Mouse (Mus musculus) neural tube, embryonic 12.5 days (tissue): ENCODE data around the gene Ano2. TPM values are rescaled to one million over a fixed set of nuclear protein-coding genes. Genes with fewer than 3 reads are reported as not detected.

ENCODE experiments used
- ATAC-seq: fragments of 200-750 bp; cut with Nextera tagmentation; 2 replicates; pipeline ENCODE4 v1.8.0; 2017; ENCODE audit warnings: low read depth, mild to moderate bottlenecking, moderate TSS enrichment, moderate library complexity; ENCODE audit not compliant: low FRiP score
- H3K27ac ChIP-seq: fragments of 300-500 bp; sonication (generic); 2 replicates; pipeline ENCODE4 v1.5.1; 2016
- H3K27me3 ChIP-seq: fragments of 300-500 bp; sonication (generic); replicated peaks from 2 replicates; pipeline ENCODE4 v1.6.1; 2016; ENCODE audit warnings: mild to moderate bottlenecking
- H3K36me3 ChIP-seq: fragments of 300-500 bp; sonication (generic); 2 replicates; pipeline ENCODE4 v1.6.1; 2016; ENCODE audit warnings: mild to moderate bottlenecking
- H3K4me1 ChIP-seq: fragments of 300-500 bp; sonication (generic); 2 replicates; pipeline ENCODE4 v1.6.1; 2016
- H3K4me2 ChIP-seq: fragments of 300-500 bp; sonication (generic); replicated peaks from 2 replicates; pipeline ENCODE4 v1.6.1; 2016; ENCODE audit warnings: mild to moderate bottlenecking
- H3K4me3 ChIP-seq: fragments of 300-500 bp; sonication (generic); 2 replicates; pipeline ENCODE4 v1.5.1; 2016
- H3K9ac ChIP-seq: fragments of 300-500 bp; sonication (generic); 2 replicates; pipeline ENCODE4 v1.6.1; 2016; ENCODE audit warnings: mild to moderate bottlenecking
- H3K9me3 ChIP-seq: fragments of 300-500 bp; sonication (generic); 2 replicates; pipeline ENCODE4 v1.6.1; 2016; ENCODE audit warnings: mild to moderate bottlenecking
- WGBS: fragments of 180-500 bp; shearing (Covaris S2); methylation state at CpG from one replicate; pipeline ENCODE4 v1.1.7; 2016; 5-methylcytosine and 5-hydroxymethylcytosine counted together
- polyA plus RNA-seq: library from polyadenylated mRNA; unstranded; fragments of >200 nt; fragmentation: Nextera tagmentation; extraction: Ambion mirVana; gene quantifications from 2 replicates; pipeline ENCODE4 v1.2.1, GENCODE M21; 2016

The Ano2 gene
- polyA plus RNA-seq, 1 experiment from 2014 or later = 0.23 TPM

DNA sequence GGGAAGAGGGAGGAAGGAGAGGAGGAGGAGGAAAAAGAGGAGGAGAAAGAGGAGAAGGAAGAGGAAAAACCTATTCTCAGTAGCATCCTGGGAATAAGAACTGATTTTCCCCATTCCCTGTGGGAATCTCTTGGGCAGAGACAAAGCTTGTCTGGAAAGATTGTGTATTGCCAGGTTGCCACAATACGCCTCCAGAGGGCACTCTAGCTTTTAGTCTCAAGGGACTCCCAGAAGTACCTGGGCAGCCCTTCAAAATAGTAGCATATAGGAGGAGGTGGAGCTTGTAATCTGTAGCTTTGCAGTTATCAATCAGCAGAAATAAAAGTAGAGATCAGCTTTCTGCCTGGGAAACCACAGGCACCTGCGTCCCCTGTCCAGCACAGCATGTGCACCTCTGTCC is 178.3 kb downstream of the Ano2 start:
- no peaks in the 10 kb centered on the region for H3K4me1 ChIP-seq
- no peaks in the 10 kb centered on the region for H3K9me3 ChIP-seq
- H3K27me3 ChIP-seq = no peaks in the 10 kb centered on the region
- no peak for ATAC-seq
- no peak overlapping the region for H3K27ac ChIP-seq
- H3K9ac ChIP-seq = no peak overlapping the region
- no peak overlapping the region for H3K4me2 ChIP-seq
- 41% methylated on average over 2 of the region's 2 CpGs for WGBS
- no peak overlapping the region for H3K4me3 ChIP-seq
- no peaks in the 10 kb centered on the region for H3K36me3 ChIP-seq

DNA sequence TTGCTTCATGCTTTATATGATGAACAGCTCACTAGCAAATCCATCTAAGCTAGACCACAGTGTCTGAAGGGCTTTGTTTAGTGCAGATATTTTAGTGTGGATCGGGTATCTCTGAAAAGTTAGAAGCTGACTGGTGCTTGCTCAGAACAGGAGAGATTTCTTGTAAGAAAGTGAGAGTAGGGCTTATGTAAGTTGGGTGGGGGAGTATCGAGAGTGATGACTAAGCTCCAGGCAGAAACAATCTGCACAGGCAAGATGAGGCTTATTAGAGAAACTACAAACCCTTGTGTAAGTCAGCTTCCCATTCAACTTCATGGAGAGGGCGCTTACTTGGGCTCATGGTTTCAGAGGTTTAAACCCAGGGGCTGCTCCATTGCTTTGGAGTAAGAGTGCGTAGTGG is 181.3 kb downstream of the Ano2 start:
- no peaks in the 10 kb centered on the region for H3K9me3 ChIP-seq
- no peak overlapping the region for H3K4me3 ChIP-seq
- 87% methylated on average over 4 of the region's 4 CpGs for WGBS
- no peaks in the 10 kb centered on the region for H3K27me3 ChIP-seq
- H3K4me2 ChIP-seq = no peak overlapping the region
- no peaks in the 10 kb centered on the region for H3K4me1 ChIP-seq
- no peak overlapping the region for H3K9ac ChIP-seq
- no peaks in the 10 kb centered on the region for H3K36me3 ChIP-seq
- H3K27ac ChIP-seq = no peak overlapping the region
- no peak for ATAC-seq

DNA sequence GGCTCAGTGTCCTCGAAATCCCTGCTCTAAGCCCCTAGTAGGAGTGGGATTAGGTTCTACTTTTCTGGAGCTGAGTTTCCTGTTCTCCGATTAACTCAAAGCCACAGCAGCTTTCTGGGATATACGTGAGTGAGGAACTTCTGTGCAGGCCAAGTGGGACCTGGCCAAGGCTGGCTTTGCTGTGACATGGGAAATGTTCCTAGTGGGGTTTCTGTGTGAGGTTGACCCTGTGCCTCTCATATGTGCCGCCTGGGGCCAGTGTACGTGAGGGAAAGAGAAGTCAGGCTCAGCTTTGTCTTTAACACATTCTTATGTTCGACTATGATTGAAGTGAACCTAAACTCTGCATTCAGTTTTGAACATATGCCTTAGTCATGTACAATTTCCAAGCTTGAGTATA is 184.5 kb downstream of the Ano2 start:
- H3K9me3 ChIP-seq = no peaks in the 10 kb centered on the region
- H3K27ac ChIP-seq = no peak overlapping the region
- WGBS = 90% methylated on average over 6 of the region's 6 CpGs
- H3K9ac ChIP-seq = no peak overlapping the region
- no peak overlapping the region for H3K4me3 ChIP-seq
- no peak overlapping the region for H3K4me2 ChIP-seq
- ATAC-seq = no peak
- H3K4me1 ChIP-seq = no peaks in the 10 kb centered on the region
- no peaks in the 10 kb centered on the region for H3K27me3 ChIP-seq
- no peaks in the 10 kb centered on the region for H3K36me3 ChIP-seq

DNA sequence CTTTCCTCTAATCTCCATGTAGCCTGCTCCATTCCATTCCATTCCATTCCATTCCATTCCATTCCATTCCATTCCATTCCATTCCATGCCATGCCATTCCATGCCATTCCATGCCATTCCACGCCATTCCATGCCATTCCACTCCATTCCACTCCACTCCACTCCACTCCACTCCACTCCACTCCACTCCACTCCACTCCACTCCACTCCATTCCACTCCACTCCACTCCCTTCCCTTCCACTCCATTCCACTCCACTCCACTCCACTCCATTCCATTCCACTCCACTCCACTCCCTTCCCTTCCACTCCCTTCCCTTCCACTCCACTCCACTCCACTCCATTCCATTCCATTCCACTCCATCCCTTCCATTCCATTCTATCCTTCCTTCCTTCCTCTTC is 186.7 kb downstream of the Ano2 start:
- Histone ChIP-seq H3K4me1 (no peaks in the 10 kb centered on the region), H3K27me3 (no peaks in the 10 kb centered on the region), H3K4me3 (no peak overlapping the region), H3K36me3 (no peaks in the 10 kb centered on the region), H3K4me2 (no peak overlapping the region), H3K9me3 (no peaks in the 10 kb centered on the region), H3K9ac (no peak overlapping the region), H3K27ac (no peak overlapping the region)
- ATAC-seq = no peak
- 86% methylated on average over 1 of the region's 1 CpGs for WGBS

- Histone ChIP-seq H3K27me3 (no peaks in the 10 kb centered on the region), H3K9me3 (no peaks in the 10 kb centered on the region), H3K9ac (no peak overlapping the region), H3K36me3 (no peaks in the 10 kb centered on the region), H3K27ac (no peak overlapping the region), H3K4me3 (no peak overlapping the region), H3K4me1 (no peaks in the 10 kb centered on the region), H3K4me2 (no peak overlapping the region)
- WGBS = 68% methylated on average over 2 of the region's 2 CpGs
- ATAC-seq = no peak
Observed at GRCm38 (mm10) chr6:125878671-125879070, 188.5 kb downstream of the Ano2 start.

GRCm38 (mm10) chr6:125879306-125879705 is 189.1 kb downstream of the Ano2 start:
- WGBS = 84% methylated on average over 7 of the region's 7 CpGs
- Histone ChIP-seq H3K4me2 (no peak overlapping the region), H3K27me3 (no peaks in the 10 kb centered on the region), H3K9me3 (no peaks in the 10 kb centered on the region), H3K36me3 (no peaks in the 10 kb centered on the region), H3K4me3 (no peak overlapping the region), H3K9ac (no peak overlapping the region), H3K27ac (no peak overlapping the region), H3K4me1 (no peaks in the 10 kb centered on the region)
- no peak for ATAC-seq

- no peak overlapping the region for H3K9ac ChIP-seq
- H3K27me3 ChIP-seq = no peaks in the 10 kb centered on the region
- ATAC-seq = no peak
- no peak overlapping the region for H3K27ac ChIP-seq
- H3K4me3 ChIP-seq = no peak overlapping the region
- H3K36me3 ChIP-seq = no peaks in the 10 kb centered on the region
- 91% methylated on average over 1 of the region's 1 CpGs for WGBS
- H3K4me2 ChIP-seq = no peak overlapping the region
- no peaks in the 10 kb centered on the region for H3K4me1 ChIP-seq
- no peaks in the 10 kb centered on the region for H3K9me3 ChIP-seq
Observed at GRCm38 (mm10) chr6:125888596-125888995, 198.4 kb downstream of the Ano2 start.

DNA sequence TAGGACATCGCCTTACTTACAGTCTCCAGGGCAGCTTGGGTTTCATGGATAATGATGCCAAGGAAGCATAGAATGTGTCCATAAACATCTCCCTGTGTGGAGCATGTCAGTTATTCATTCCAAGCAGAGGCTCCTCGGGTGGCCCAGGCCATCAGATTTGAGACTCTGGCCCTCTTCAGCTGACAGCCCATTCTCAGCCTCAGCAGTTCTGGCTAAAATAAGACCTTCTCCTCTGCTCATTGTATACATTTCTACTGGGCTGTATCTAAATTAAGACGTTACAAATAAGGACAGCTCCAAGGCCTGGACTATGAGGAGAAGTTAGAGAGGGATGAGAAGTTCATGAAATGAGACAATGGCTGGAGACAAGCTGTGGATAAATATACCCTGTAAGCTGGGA is 204.1 kb downstream of the Ano2 start:
- Histone ChIP-seq H3K27ac (no peak overlapping the region), H3K9me3 (no peaks in the 10 kb centered on the region), H3K4me3 (no peak overlapping the region), H3K36me3 (no peaks in the 10 kb centered on the region), H3K4me2 (no peak overlapping the region), H3K9ac (no peak overlapping the region), H3K4me1 (no peaks in the 10 kb centered on the region), H3K27me3 (no peaks in the 10 kb centered on the region)
- ATAC-seq = no peak
- WGBS = 84% methylated on average over 3 of the region's 3 CpGs

- ATAC-seq = no peak
- H3K27me3 ChIP-seq = no peaks in the 10 kb centered on the region
- WGBS = 86% methylated on average over 9 of the region's 9 CpGs
Observed at GRCm38 (mm10) chr6:125914446-125914845, 224.2 kb downstream of the Ano2 start.

DNA sequence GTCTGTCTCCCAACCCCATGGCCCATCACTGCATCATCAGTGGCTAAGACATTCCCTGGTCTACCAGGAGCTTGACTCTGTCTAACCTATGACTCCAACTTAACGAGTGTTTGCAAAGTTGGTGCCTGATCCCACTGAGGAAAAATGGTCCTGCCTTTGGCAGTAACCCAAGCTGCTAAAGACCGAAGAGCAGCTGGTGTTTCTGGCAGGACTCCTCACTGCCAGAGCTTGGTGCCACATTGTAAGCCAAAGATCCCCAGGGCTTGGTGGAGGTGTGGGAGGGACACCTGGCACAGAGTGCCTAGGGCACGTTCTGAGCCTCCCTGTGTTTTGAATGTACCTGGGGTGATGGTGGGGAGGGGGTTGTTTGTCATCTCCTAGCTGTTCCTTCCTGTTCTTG is 232.5 kb downstream of the Ano2 start:
- WGBS = 78% methylated on average over 3 of the region's 3 CpGs
- Histone ChIP-seq H3K4me2 (no peak overlapping the region), H3K4me3 (no peak overlapping the region), H3K4me1 (no peaks in the 10 kb centered on the region), H3K9me3 (no peaks in the 10 kb centered on the region), H3K36me3 (no peaks in the 10 kb centered on the region), H3K27ac (no peak overlapping the region), H3K9ac (no peak overlapping the region), H3K27me3 (no peaks in the 10 kb centered on the region)
- no peak for ATAC-seq

More at GRCm38 (mm10) chr6:125914446-125914845, 224.2 kb downstream of the Ano2 start:
- Histone ChIP-seq H3K27ac (no peak overlapping the region), H3K36me3 (no peaks in the 10 kb centered on the region), H3K4me3 (no peak overlapping the region), H3K4me1 (no peaks in the 10 kb centered on the region), H3K9me3 (no peaks in the 10 kb centered on the region), H3K9ac (no peak overlapping the region), H3K4me2 (no peak overlapping the region)

GRCm38 (mm10) chr6:125924979-125925378 is 234.8 kb downstream of the Ano2 start:
- WGBS = 77% methylated on average over 2 of the region's 2 CpGs
- H3K36me3 ChIP-seq = no peaks in the 10 kb centered on the region
- no peaks in the 10 kb centered on the region for H3K4me1 ChIP-seq
- H3K4me3 ChIP-seq = no peak overlapping the region
- no peak for ATAC-seq
- no peak overlapping the region for H3K4me2 ChIP-seq
- H3K9ac ChIP-seq = no peak overlapping the region
- H3K27ac ChIP-seq = no peak overlapping the region
- no peaks in the 10 kb centered on the region for H3K9me3 ChIP-seq
- no peaks in the 10 kb centered on the region for H3K27me3 ChIP-seq

DNA sequence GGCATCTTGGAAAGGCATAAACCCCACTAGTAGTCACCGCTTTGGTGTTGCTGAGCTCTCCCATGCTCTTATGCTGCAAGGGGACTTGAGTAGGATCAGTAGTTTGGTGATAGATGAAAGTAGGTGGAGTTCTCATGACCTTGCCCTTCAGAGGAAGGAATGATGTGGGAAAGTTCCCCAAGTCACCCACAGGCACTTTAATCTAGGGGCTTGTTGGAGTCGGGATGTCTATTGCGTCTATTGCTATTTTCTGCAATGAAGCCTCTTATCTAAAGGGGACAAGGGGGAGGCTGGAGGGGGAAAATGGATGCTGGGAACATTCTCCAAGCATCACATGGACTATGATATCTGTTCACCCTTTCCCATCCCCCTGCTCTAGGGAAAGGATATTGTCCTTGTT is 235.6 kb downstream of the Ano2 start:
- H3K27me3 ChIP-seq = no peaks in the 10 kb centered on the region
- no peak for ATAC-seq
- no peak overlapping the region for H3K27ac ChIP-seq
- H3K9ac ChIP-seq = no peak overlapping the region
- H3K4me1 ChIP-seq = no peaks in the 10 kb centered on the region
- H3K9me3 ChIP-seq = no peaks in the 10 kb centered on the region
- H3K36me3 ChIP-seq = no peaks in the 10 kb centered on the region
- 90% methylated on average over 3 of the region's 3 CpGs for WGBS
- H3K4me3 ChIP-seq = no peak overlapping the region
- H3K4me2 ChIP-seq = no peak overlapping the region

GRCm38 (mm10) chr6:125931926-125932325 is 241.7 kb downstream of the Ano2 start:
- no peak overlapping the region for H3K4me2 ChIP-seq
- no peak overlapping the region for H3K9ac ChIP-seq
- no peak for ATAC-seq
- H3K27me3 ChIP-seq = no peaks in the 10 kb centered on the region
- WGBS = 82% methylated on average over 7 of the region's 7 CpGs
- H3K4me1 ChIP-seq = no peaks in the 10 kb centered on the region
- H3K4me3 ChIP-seq = no peak overlapping the region
- no peaks in the 10 kb centered on the region for H3K9me3 ChIP-seq
- H3K36me3 ChIP-seq = no peaks in the 10 kb centered on the region
- no peak overlapping the region for H3K27ac ChIP-seq
